Mouse (Mus musculus) inflammation-experienced regulatory T-cells, adult 16 weeks (primary cell): ENCODE results near the gene BB287469. TPM values are rescaled to one million over a fixed set of nuclear protein-coding genes. Genes with fewer than 3 reads are reported as not detected.

Source experiments
- polyA plus RNA-seq: library from polyadenylated mRNA; unstranded; fragments of 100-300 nt; shearing (Covaris generic); gene quantifications from one replicate; pipeline ENCODE4 v1.2.1, GENCODE M21; 2017

BB287469 gene
- polyA plus RNA-seq = not detected

DNA sequence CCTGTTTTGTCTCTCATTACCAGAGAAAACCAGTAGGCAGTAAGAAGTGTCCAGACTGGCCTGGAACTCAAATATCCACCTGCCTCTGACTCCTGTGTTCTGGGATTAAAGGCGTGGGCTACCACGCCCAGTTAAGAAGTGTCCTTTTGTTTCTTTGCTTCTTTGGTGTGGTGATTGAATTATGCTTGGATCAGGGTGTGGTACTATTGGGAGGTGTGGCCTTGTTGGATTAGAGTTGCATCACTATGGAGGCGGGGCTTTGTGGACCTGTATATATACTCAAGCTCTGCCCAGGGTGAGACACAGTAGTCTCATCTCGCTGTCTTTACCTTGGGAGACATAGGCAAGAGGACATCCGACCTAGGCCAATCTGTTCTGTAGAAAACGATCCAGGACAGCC lies at the start of gene BB287469:
BB287469 (plus strand) TSS at position 301 of the 400 bp plus-strand sequence.

DNA sequence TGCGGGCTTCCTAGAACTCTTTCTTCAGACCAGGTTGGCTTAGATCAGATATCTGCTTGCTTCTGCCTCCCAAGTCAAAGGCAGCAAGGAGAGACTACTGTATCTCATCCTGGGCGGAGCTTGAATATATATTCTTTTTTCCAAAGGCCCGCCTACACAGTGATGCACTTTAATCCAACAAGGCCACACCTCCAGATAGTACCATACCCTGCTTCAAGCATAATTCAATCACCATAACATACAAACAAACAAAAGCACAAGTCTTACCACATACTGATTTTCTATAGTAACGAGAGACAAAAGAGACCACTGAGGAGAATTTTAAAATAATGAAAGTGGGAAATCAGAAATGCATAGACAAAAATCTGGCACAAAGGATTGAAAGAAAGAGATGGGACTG lies 40.7 kb upstream of the BB287469 start, which contains the start of gene Gm21319:
Gm21319 (minus strand) TSS at position 101 of the 400 bp plus-strand sequence.

DNA sequence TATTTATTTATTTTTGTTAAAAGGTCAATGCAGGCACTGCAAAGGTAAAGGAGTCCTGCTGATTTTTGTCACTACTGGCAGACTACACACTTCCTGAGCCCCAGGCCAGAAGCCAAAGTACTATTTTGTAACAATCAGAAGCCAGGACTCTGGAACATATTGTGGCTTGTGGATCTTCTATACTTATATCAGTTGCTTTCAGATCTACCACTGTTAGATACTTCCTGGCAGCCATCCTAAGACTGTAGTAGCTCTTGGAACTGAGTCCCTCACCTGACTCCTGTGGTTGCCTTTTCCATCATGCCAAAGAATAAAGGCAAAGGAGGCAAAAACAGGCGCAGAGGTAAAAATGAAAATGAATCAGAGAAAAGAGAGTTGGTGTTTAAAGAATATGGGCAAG lies 21.2 kb upstream of the BB287469 start, which contains the start of gene Gm21936:
Gm21936 (plus strand) TSS at position 301 of the 400 bp plus-strand sequence.

DNA sequence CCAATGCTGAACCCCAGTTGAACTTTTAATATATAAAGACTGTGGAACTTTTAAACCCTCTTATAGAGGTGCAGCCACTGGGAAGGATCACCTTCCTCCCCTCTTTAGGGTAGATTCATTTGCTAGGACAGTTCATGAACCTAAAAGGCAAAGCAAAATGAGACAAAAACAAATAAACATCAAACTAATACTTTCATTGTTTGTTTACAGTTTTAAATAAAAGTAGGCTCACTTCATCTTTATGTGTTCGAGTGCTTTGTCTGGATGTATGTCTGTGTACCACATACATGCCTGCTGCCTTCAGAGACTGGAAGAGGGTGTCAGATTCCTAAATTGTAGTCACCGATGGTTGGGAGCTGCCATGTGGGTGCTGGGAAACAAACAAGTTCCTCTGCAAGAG lies 25.9 kb downstream of the BB287469 start, which contains the start of gene Gm2001:
Gm2001 (minus strand) TSS at position 101 of the 400 bp plus-strand sequence.

Other genes starting within 250 kb of the BB287469 start
- not detected for gene Oog1, start 213.9 kb upstream of the BB287469 start, polyA plus RNA-seq
- gene Gm4027, start 197.7 kb upstream of the BB287469 start, polyA plus RNA-seq = not detected
- gene Gm16381, start 172.0 kb upstream of the BB287469 start, polyA plus RNA-seq = not detected
- gene Gm21319, start 40.8 kb upstream of the BB287469 start, polyA plus RNA-seq = not detected
- not detected for gene Gm21936, start 21.1 kb upstream of the BB287469 start, polyA plus RNA-seq
- gene Gm2001, start 25.8 kb downstream of the BB287469 start, polyA plus RNA-seq = not detected
- not detected for gene Gm2016, start 57.5 kb downstream of the BB287469 start, polyA plus RNA-seq
- not detected for gene Gm2022, start 78.8 kb downstream of the BB287469 start, polyA plus RNA-seq
- not detected for gene Gm2035, start 103.3 kb downstream of the BB287469 start, polyA plus RNA-seq
- gene Gm2042, start 137.5 kb downstream of the BB287469 start, polyA plus RNA-seq = not detected
- not detected for gene Gm2075, start 195.3 kb downstream of the BB287469 start, polyA plus RNA-seq
- not detected for gene Gm6803, start 202.2 kb downstream of the BB287469 start, polyA plus RNA-seq
- gene Gm2056, start 210.4 kb downstream of the BB287469 start, polyA plus RNA-seq = not detected